Mouse (Mus musculus): ENCODE measurements at regions not wholly inside any gene's neighbourhood (a gene's known extent, or its start where the extent isn't known, plus 50 kb on each side); places are given as distances from the start of the nearest gene placed in this dataset.
A peak's percentile ranks its signal among the peaks of the same experiment; 100 is the strongest.

DNA sequence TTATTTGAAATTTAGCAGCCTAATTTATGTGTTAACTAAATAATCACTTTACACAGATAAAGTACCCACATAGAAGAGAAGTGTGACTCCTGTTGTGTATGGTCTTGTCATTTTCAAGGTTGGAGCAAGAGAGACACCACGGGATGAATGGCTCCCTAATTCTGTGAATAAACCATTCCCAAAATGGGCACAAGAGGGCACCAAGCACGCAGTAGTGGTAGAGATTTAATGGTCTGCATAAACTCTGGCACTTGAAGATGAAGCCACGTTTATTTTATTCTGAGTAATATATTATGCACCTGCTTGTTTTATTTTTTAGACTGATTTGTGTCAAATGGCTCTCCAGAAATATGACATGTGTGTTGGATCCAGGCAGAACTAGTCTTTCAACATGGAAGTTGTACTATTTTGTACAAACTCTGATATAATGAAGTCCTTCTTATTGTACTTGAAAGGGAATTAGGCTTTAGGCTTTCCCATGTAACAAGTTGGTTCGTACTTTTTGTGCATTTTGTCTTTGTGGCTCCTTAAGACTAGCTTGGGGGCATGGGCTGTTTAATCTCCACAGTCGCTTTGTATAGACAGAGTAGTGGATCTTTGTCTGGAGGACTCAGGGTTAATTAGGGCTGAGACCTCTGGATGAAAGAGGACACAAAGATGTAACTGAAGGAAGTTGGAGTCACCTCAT lies 480.8 kb downstream of the Plcl1 start:
- peak; percentile 23 for DNase-seq
- intact Hi-C loops (cut with DNase I; ENCODE audit: low total_unique reads) = loop anchor here (5.0 kb wide), 1 partner anchor 1321 kb away; no protein-coding TSS in a partner anchor

GRCm38 (mm10) chr1:55887386-55887785 lies 481.7 kb downstream of the Plcl1 start:
- intact Hi-C loops (cut with DNase I; ENCODE audit: low total_unique reads) = loop anchor here (5.0 kb wide), 1 partner anchor 1320 kb away; no protein-coding TSS in a partner anchor

GRCm38 (mm10) chr1:55888711-55889366 lies 483.1 kb downstream of the Plcl1 start:
- intact Hi-C loops (cut with DNase I; ENCODE audit: low total_unique reads) = loop anchor here (5.0 kb wide), 1 partner anchor 1318 kb away; no protein-coding TSS in a partner anchor
- DNase-seq = no peak

More at GRCm38 (mm10) chr1:55887386-55887785, 481.7 kb downstream of the Plcl1 start:
- DNase-seq = no peak

DNA sequence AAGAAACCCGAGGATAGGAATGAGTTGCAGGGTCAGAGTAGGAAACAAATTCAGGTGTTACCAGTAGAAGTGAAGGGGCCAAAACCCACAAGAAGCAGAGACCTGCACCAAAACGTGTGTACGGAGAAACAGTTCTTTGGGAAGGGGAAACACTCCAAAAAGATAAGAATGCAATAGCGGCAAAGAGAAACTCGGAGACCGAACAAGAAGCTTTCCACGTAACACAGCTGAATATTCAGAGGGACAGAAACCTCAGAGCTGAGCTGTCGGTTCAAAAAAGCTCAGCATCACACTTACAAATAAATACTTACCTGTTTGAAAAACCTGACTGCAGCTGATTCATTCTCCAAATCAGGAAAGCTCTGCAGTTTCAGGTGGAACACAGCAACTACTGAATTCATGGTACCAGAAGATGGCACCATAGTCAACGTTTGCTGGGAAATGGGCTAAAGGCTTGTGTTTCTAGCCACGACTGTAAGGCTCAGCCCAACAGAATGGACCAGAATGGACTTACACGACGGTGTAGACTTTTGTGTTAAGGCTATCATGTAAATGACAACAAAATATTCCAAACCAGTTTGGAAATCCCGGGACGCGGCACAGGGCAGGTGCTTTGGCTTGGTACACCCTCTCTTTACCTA lies 484.9 kb downstream of the Plcl1 start:
- no peak for DNase-seq
- intact Hi-C loops (cut with DNase I; ENCODE audit: low total_unique reads) = no loop called here

- intact Hi-C loops (cut with DNase I; ENCODE audit: low total_unique reads) = no loop called here
- DNase-seq = no peak
Measured at GRCm38 (mm10) chr1:55891894-55892293, 486.2 kb downstream of the Plcl1 start.

DNA sequence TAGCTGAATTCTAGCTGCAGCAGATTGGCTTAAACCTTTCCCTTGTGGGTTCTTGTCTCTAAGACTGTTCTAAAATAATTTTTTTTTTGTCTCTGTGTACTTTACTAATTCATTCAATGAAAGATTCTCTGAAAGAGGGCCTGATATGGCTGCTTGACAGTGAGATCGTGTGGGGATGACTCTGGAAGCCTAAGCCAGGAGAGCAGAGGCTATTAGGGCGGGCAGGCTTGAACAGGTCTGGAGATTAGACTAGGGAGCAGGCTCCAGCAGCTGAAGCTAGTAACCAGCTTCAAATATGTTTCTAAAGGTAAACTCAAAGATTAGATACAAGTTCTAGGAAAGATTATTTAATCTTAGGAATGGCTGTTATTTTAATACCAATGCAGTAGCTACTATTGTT lies 491.9 kb downstream of the Plcl1 start:
- intact Hi-C loops (cut with DNase I; ENCODE audit: low total_unique reads) = no loop called here

DNA sequence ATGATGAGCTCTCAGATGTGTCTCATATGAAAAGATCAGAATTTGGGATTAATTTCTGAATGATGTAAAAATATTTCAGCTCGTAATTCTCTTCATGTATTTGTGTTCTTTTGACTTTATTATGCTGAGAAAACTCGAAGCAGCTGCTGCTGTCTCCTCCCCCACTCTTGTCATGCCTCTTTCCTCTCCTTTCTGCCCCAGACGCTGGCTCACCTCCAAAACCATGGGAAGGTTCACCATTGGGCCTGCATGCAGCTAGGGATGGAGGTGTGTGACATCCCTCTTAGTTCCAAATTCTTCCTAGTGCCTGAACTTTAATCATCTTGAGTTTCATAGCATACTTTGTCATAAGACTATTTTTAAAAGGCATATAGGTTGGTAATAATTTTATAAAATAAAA lies 492.3 kb downstream of the Plcl1 start:
- intact Hi-C loops (cut with DNase I; ENCODE audit: low total_unique reads) = no loop called here
- DNase-seq = no peak

More for the DNA sequence above, 491.9 kb downstream of the Plcl1 start:
- no peak for DNase-seq

- intact Hi-C loops (cut with DNase I; ENCODE audit: low total_unique reads) = no loop called here
Measured at GRCm38 (mm10) chr1:55900033-55900432, 494.3 kb downstream of the Plcl1 start.

DNA sequence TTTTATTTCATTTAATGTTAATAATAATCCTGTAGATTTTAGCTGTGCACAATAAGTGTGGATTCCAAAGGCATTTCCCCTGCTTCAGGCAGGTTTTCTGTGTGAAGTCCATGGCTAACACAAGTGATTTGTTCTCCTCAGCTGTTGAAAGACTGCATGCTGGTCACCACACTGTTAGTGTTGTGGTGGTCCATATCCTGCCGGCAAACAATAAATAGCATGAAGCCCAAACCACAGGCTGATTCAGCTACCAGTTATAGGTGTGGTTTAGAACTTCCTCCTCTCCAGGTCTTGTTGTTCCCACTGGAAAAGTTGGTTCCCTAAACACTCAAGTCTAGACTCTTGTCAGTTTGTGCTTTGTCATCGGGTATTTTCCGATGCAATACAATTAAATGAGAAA lies 497.5 kb downstream of the Plcl1 start:
- intact Hi-C loops (cut with DNase I; ENCODE audit: low total_unique reads) = no loop called here
- DNase-seq = no peak

More at GRCm38 (mm10) chr1:55900033-55900432, 494.3 kb downstream of the Plcl1 start:
- no peak for DNase-seq

DNA sequence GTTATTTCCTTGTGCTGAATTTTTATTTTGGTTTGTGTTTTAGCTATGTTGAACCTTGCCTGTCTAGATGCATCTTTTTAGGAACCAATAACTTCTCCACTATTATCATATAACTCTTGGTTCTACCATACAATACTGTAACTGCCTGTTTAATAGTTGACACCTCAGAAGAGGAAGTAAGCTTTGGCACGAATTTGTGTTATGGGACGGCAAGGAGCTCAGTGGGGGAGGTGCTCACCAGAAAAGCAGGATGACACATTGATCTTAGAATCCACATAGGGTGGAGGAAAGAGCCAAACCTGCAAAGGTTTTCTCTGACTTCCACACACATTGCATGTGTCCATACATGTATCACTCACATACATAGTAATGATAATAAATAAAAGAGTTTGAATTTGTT lies 498.9 kb downstream of the Plcl1 start:
- intact Hi-C loops (cut with DNase I; ENCODE audit: low total_unique reads) = no loop called here
- DNase-seq = no peak

- intact Hi-C loops (cut with DNase I; ENCODE audit: low total_unique reads) = no loop called here
- no peak for DNase-seq
Measured at GRCm38 (mm10) chr1:55905232-55905631, 499.5 kb downstream of the Plcl1 start.

GRCm38 (mm10) chr1:55910024-55910423 lies 504.3 kb downstream of the Plcl1 start:
- no peak for DNase-seq
- intact Hi-C loops (cut with DNase I; ENCODE audit: low total_unique reads) = no loop called here

GRCm38 (mm10) chr1:55914284-55914683 lies 508.6 kb downstream of the Plcl1 start:
- DNase-seq = no peak
- intact Hi-C loops (cut with DNase I; ENCODE audit: low total_unique reads) = no loop called here

- DNase-seq = no peak
- intact Hi-C loops (cut with DNase I; ENCODE audit: low total_unique reads) = no loop called here
Measured at GRCm38 (mm10) chr1:55915940-55916339, 510.2 kb downstream of the Plcl1 start.

DNA sequence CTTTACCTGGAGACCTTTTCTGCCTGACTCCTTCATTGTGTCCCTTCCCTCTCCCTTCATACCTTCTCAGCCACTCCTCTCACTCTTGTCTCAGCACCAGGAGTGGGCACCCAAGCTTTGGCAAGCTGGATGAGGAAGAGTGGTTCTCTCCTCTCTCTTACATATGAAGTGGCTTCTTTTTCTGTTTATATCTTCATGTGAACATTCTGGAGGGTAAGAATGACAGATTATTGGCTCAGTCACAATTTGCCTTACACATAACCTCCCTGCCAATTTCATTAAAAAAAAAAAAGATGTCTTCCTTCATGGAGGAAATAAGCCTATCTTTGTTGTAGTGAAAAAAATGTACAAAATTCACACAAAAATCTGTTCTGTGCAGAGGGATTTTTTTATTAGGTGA lies 513.8 kb downstream of the Plcl1 start:
- intact Hi-C loops (cut with DNase I; ENCODE audit: low total_unique reads) = no loop called here
- no peak for DNase-seq

DNA sequence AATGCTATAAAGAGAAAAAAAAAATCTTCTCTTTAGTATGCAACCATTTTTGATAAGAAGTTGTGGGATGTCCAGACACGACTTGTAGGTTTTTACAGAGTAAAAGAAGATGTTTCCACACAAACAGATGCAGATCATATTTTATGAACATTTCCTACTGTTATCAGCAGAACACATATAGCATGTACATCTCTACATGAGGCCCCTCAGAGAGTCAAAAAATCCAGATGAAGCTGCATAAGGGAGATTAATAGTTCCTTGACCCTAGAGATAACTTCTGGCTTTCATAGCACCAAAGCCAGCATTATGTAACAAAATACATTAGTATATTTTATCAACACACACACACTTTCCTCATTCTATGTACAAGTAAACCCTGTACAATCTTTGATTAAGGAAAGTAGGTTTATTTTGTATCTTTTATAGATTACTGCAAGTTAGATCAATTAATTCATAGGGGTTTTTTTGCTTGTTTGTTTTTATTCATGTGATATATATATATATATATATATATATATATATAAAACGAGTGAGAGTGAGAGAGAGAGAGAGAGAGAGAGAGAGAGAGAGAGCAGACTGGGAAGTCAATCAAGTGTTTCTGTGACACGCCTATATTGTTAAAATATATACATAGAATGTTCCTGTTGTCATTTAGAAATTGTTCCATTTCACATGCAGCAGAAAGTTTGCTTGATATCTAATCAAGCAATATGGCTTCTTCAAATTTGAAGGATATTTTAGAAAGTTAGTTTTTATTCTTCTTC lies 541.2 kb downstream of the Plcl1 start:
- intact Hi-C loops (cut with DNase I; ENCODE audit: low total_unique reads) = no loop called here
- DNase-seq = no peak

DNA sequence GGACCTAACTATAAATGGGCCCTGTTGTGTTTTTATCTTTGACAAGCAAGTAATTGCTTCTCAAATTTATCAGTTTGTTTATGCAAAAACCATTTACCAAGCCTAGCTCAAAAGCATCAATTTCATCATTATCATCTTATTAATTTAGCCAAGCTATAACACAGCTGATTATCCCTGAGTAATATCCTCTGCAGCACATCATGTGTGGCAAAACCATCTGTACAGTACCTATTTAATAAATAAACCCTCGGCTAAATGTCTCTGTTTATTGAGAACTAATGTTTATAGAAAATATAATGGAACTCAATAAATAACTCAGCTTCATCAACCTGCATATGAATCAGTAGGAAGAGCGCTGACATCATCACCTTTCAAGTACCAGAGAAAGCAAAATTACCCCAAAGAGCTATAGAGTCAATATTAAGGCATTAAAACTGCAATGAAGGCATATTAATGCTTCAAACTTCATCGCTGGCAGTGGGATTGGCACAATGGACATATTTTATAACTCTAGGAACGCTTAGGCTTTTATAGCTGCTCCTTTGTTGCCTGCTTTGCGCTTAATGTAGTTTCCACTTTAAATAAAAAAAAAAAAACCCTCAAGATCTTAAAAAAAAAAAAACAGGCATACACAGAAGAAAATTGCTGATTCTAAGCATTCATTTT lies 542.0 kb downstream of the Plcl1 start:
- intact Hi-C loops (cut with DNase I; ENCODE audit: low total_unique reads) = no loop called here
- DNase-seq = no peak

DNA sequence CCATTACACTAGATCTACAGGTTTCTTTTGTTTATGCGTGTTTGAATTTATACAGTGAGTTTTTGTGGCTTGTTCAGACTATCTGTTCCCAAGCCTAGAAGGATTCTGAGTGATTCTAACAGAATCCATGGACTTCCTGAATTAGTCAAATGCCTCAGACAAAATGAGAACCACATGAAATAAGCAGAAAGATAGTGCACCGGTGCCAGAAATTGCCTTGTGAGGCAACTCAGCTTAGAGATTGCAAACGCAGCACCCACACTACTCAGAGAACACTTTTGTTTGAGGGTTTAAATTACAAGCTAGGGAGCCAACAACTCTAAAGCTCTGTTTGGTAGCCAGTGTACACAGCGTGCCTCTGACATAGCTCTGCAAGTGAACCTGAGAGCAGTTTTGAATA lies 543.9 kb downstream of the Plcl1 start:
- no peak for DNase-seq
- intact Hi-C loops (cut with DNase I; ENCODE audit: low total_unique reads) = no loop called here

GRCm38 (mm10) chr1:55957804-55958445 lies 552.2 kb downstream of the Plcl1 start:
- intact Hi-C loops (cut with DNase I; ENCODE audit: low total_unique reads) = no loop called here

More at GRCm38 (mm10) chr1:55957804-55958445, 552.2 kb downstream of the Plcl1 start:
- no peak for DNase-seq
